Mouse (Mus musculus) 3T3-L1 (cell line): Measurements from ENCODE around the gene Lrrc8d.

Source experiments
- DNase-seq: peaks from one replicate; pipeline ENCODE4 v3.0.0-alpha.2; 2015; ENCODE audit warnings: low read depth, low spot score

Lrrc8d gene

DNA sequence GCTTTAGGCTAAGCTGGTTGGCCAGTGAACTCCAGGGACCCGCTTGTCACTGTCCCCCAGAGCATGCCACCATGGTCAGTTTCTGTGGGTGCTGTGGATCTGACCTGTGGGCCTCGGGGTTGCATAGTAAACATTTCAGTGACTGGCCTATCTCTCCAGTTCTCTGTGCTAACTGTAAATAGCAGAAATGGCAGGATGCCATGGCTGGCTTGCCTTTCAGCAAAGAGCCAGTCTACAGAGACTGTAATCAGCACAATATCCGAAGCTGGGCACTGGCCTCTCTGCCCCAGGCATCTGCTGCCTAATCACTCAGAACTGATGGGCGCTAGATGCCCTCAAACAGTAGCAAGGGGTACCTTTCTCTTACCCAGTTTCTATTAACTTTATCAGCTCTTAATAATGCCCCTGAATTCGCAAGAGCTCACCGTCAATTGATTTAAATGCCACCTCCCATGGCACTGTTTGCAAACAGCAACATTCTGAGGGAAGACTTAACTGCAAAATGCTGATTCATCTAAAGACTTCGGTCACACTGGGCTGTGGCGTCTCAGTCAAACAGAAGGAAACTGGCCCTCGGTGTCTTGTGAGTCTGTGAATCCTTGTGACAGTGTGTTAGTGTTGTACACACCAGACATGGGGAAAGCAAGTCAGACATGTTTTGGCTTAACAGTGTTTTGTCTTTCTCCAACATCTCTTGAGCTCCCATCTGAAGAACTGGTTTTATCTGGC is 117.6 kb downstream of the Lrrc8d start:
- DNase-seq = no peak

DNA sequence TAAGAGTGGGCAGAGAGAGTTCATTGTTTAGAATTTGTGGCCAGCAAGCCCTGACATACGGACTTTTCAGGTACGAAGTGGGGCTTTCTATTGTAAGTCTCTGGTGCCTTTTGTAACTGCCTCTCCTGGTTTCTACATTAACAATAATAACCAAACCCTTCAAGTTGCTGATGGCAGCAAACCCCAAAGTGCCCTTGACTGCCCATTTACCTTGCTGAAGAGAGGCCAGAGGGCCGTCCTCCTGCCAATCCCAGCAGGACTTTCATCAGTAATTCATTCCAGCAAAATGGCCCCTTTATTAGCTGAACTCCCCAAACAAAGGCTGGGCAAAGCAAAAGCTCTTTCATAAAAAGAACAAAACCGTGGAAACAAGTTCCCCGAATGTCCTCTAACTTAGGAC is 118.6 kb downstream of the Lrrc8d start:
- DNase-seq = no peak

GRCm38 (mm10) chr5:105821390-105821789 is 121.6 kb downstream of the Lrrc8d start:
- no peak for DNase-seq

DNA sequence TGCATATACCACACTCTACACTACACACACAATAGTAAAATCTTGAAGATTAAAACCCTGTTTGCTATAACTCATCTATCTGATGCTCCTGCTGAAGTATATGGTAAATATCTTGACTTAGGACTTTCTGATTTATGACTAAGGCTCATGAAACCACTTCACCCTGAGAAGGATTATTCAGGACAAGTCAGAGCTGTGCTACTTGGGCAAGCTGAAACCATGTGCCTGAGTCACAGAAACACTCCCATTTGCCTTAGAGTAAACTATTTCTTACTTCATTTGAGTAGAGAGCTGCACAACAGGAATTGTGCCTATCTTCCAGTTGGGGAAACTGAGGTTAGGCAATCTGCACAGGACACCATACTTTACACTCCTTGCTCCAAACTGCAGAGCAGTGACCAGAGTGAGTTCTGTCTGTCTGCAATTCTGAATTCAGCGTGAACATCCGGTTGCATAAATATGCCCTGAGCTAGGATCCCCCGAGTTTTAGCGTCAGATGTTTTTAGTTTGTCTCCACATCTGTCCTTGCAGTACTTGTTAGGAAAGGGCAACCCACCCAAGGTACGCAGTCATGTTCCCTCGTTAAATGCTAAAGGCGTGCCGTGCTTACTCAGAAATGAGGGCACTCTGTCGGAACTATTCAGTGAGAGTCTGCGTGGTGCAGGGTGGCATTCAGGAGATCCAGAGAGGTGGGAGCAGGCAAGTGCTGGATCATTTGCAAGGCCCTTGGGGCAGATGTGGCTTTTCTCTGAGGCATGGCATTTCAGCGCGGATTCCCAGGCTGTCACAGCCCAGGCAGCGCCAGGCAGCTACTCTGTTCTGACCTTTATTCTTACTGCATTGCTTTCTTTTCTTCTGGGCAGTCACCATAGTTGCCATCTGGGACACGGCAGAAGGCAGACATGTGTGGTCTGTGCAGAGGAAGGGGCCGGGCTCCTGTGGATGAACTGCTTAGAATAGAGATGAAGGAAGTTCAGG is 123.0 kb downstream of the Lrrc8d start:
- DNase-seq = peak; percentile 75

- no peak for DNase-seq
Observed at GRCm38 (mm10) chr5:105824282-105824681, 124.5 kb downstream of the Lrrc8d start.

DNA sequence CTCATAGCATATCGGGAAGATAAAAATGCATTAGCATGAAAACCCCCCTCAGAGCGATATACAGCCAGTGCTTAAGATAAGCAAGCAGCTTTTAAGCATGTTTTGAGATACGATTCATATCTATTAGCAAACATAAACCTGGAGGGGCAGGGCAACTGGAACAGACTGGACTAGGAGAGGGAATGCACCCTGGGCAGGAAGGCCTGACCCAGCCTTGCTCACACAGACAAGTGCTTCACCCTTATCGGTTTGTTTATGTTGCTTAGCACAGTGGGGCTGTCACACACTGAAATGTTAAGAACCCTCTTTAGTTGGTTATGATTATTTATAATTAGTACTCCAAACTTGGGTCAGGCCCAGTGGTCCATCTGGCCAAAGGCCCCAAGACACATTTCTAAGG is 125.1 kb downstream of the Lrrc8d start:
- DNase-seq = no peak

DNA sequence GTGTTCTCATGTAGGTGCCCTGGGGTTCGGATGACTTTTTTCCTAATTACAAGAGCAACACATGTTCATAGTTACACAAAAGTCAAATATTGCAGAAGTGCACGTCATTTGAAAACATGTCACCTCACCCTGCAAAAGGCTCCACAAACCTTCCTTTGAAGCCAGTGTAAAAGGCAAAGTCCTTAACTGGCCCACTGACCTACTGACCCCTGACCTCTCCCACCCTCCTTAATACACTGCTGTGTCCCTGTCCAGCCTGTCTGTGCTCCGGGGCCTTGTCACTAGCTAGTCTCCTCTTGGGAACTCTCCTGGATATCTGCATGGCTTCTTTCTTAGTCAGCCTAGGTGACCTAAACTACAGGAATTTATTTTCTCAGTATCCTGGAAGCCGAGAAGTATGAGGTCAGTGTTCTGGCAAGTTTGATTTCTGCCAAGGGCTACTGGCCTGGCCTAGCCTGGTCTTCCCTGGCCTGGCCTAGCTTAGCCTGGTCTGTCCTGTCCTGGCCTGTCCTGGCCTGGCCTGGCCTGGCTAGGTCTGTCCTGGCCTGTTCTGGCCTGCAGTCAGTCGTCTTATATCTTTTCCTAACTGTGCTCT is 127.2 kb downstream of the Lrrc8d start:
- DNase-seq = peak; percentile 75

DNA sequence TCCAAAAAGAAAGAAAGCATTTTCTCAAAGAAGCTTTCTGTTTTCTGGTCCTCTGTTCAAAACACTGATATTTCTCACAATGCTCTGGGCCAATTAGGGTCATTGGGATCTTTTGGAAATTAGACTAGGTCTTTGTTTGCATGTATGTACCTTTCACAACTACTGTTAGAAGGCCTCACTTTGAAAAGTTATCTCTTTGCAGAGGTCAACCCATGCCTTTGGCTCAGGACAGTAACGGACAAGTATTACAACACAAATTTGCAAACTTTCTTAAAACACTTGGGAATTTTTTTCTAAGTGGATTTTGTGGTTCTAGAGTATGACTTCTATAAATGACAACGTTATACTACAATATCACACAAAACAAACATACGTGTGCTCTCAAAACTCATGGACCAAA is 128.3 kb downstream of the Lrrc8d start:
- DNase-seq = no peak

- no peak for DNase-seq
Observed at GRCm38 (mm10) chr5:105829008-105829586, 129.3 kb downstream of the Lrrc8d start.

- DNase-seq = peak; percentile 79
Observed at GRCm38 (mm10) chr5:105832140-105832539, 132.4 kb downstream of the Lrrc8d start.

- DNase-seq = no peak
Observed at GRCm38 (mm10) chr5:105833923-105834322, 134.2 kb downstream of the Lrrc8d start.

- peak; percentile 57 for DNase-seq
Observed at GRCm38 (mm10) chr5:105836006-105836405, 136.2 kb downstream of the Lrrc8d start.

- DNase-seq = no peak
Observed at GRCm38 (mm10) chr5:105839740-105840310, 140.1 kb downstream of the Lrrc8d start.

DNA sequence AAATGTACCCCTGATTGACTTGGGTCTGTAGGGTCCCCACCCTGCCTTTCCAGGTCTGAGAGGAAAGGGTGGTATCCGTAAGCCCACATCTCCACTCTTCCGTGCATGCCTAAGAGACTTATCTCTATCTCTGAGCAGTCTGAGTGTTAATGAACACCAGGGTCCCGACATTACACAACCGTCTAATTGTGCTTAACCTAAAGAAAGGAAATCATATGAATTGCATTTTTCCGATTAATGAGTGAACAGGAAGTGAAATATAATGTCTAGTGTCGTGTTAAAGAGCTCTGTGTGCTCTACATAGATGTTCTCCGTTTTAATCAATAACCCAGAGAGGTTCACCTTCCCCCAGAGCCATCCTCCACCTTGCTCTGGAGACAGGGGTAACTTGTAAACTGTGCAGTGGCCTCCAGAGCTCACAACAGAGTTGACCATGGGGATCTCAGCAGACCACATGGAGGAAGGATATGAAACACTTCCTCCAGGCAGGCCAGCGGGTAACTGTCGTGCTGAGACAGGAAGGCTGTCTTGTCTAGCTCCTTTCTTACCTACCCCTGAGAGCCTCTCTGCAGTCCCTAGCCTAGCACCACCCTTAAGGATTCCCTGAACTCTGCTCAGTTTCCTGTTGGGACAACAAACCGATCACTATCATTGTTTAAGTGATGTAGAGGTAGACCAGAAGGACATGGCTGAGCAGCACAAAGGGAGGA is 144.4 kb downstream of the Lrrc8d start:
- DNase-seq = no peak

GRCm38 (mm10) chr5:105845041-105845440 is 145.3 kb downstream of the Lrrc8d start:
- no peak for DNase-seq

DNA sequence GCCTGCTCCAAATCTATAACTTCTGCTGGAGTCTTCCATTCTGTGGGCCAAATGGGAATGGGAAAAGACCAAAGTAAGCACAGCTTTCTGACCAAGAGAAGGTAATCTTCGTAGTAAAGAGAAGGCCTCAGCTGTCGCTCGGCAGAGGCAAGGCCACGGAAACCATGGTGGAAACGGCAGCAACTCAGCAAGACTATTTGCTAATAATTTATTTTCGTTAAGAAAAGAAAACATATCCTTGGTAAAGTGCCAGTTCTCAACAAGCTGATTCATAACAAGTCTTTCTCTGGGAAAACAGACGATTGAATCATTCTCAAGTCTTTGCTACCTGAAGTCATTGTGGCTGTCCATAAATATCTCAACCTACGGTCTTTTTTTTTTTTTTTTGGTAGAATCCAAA is 148.0 kb downstream of the Lrrc8d start:
- DNase-seq = peak; percentile 29

DNA sequence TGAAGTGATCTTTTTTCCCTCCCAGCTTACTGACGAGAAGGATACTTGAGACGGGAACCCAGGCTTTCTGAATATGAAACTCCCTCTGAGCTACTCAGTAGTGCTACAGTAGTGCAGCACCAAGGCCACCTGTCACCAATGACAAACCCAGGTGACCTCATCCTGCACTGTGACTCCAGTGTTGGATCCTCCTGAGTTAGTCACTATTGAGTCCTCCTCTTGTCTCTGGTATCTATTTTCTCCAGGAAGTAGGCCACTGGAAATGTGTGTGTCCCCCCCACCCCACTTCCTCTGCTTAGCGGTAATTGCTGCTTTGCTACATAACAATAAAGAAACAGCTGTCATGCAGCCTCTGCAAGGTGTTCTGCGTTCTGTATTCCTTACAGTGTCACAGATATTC is 149.5 kb downstream of the Lrrc8d start:
- no peak for DNase-seq

DNA sequence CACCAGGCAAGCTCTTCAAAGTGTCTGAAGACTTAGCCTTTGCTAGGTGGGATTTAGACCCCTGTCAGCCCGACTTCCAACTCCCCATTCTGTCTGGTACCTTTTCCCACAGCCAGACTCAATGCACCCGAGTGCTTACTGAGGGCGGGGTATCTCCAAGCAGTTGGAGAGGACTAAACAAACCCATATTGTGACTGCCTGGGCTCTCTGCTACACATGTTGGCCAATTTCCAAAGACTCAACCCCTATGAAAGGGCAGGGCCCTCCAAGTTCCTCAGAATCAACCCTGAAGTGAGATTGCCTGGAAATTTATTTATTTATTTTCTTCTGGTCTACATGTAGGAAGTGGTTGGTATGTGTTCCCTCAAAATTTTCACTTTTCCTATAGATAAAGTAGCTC is 149.9 kb downstream of the Lrrc8d start:
- no peak for DNase-seq

DNA sequence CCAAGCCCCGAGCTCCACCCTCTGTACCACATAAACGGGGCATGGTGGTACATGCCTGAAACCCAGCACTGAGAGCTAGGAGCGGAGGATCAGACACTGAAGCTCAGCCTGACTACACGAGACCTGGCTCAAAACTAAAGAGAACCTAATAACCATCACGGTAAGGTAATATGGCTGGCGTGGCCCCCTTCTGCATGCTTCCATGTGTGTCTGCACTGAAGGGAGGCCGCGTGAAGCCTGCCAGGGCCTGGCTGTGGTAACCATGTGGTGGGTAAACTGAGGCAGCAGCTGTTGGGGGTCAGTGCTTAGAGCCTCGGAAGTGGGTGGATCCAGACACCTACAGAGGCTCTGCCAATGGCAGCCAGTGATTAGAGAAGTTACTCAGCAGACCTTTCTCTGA is 153.5 kb downstream of the Lrrc8d start:
- no peak for DNase-seq

- DNase-seq = no peak
Observed at GRCm38 (mm10) chr5:105857486-105857885, 157.7 kb downstream of the Lrrc8d start.
